Mouse (Mus musculus) megakaryocyte, embryonic 14.5 days (primary cell): ENCODE measurements at regions not wholly inside any gene's neighbourhood (a gene's known extent, or its start where the extent isn't known, plus 50 kb on each side); places are given as distances from the start of the nearest gene placed in this dataset.

Experiments
- H3K27me3 ChIP-seq: replicated peaks from 2 replicates; pipeline ENCODE3; 2012; ENCODE audit warnings: inconsistent platforms
- H3K36me3 ChIP-seq: replicated peaks from 2 replicates; pipeline ENCODE3; 2012; ENCODE audit warnings: low read length, inconsistent platforms, mixed read lengths
- H3K4me1 ChIP-seq: 2 replicates; pipeline ENCODE4 v1.6.1; 2012; ENCODE audit warnings: inconsistent platforms
- H3K4me3 ChIP-seq: replicated peaks from 2 replicates; pipeline ENCODE3; 2012; ENCODE audit warnings: moderate library complexity, mild to moderate bottlenecking, inconsistent platforms
- H3K9me3 ChIP-seq: 2 replicates; pipeline ENCODE4 v1.6.1; 2012; ENCODE audit warnings: inconsistent platforms
- FLI1 ChIP-seq: IDR thresholded peaks from 2 replicates; pipeline ENCODE4 v1.6.1; 2012; ENCODE audit warnings: low read length, inconsistent platforms, mixed read lengths
- GATA1 ChIP-seq: IDR thresholded peaks from 3 replicates; pipeline ENCODE4 v1.6.1; 2012; ENCODE audit warnings: mixed read lengths, low read length, inconsistent platforms, borderline replicate concordance

DNA sequence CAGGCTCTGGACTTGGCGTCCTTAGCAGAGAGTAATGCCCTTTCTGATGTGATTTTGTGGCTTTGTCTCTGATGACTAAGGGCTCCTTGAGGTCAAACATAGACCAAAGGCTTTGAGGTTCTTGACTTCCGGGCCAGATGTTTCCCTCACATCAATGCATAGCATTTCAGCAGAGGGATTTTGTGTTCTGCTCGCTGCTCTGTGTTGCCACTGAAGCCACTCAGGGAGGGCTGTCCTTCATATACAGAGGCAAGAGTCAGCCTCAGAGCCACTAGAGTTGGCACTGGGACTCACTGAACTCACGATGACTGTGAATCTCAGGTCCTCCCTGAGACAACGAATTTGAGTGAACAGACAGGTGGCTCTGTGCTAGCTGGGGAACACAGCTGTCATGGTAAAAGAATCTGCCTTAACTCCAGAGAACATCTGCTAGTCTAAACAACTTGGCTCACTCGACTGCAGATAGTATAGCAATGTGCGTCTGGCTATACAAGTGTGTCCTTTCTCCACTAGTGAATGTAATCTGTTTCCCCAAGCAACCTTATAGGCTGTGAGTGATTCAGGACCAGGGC lies 74.3 kb downstream of the Gp2 start:
- no peak for TF ChIP-seq GATA1
- TF ChIP-seq FLI1 = no peak
- H3K9me3 ChIP-seq = peaks cover 17% of the 10 kb centered on the region; the same call in 1 of the 2 replicates
- H3K27me3 ChIP-seq = no peaks in the 10 kb centered on the region
- H3K4me1 ChIP-seq = no peaks in the 10 kb centered on the region
- H3K4me3 ChIP-seq = no peak overlapping the region
- H3K36me3 ChIP-seq = no peaks in the 10 kb centered on the region

GRCm38 (mm10) chr7:119379935-119380334 lies 79.2 kb downstream of the Gp2 start:
- peaks cover 25% of the 10 kb centered on the region for H3K9me3 ChIP-seq
- H3K36me3 ChIP-seq = no peaks in the 10 kb centered on the region
- H3K27me3 ChIP-seq = no peaks in the 10 kb centered on the region
- H3K4me3 ChIP-seq = no peak overlapping the region
- no peaks in the 10 kb centered on the region for H3K4me1 ChIP-seq
- TF ChIP-seq FLI1 (no peak), GATA1 (no peak)

GRCm38 (mm10) chr7:119364268-119364596 lies 94.9 kb downstream of the Gp2 start:
- TF ChIP-seq GATA1 = no peak
- no peak for TF ChIP-seq FLI1
- Histone ChIP-seq H3K36me3 (no peaks in the 10 kb centered on the region), H3K4me1 (no peaks in the 10 kb centered on the region), H3K9me3 (no peaks in the 10 kb centered on the region), H3K27me3 (no peaks in the 10 kb centered on the region), H3K4me3 (no peak overlapping the region)

- no peak overlapping the region for H3K4me3 ChIP-seq
- H3K9me3 ChIP-seq = 0 out of 2 replicates have a peak, but pooled peaks cover 2% of the 10 kb centered on the region
- no peaks in the 10 kb centered on the region for H3K27me3 ChIP-seq
- no peaks in the 10 kb centered on the region for H3K4me1 ChIP-seq
- no peak for TF ChIP-seq FLI1
- no peak for TF ChIP-seq GATA1
- no peaks in the 10 kb centered on the region for H3K36me3 ChIP-seq
Measured at GRCm38 (mm10) chr7:119363552-119364267, 95.4 kb downstream of the Gp2 start.

- TF ChIP-seq GATA1 = no peak
- TF ChIP-seq FLI1 = no peak
- H3K36me3 ChIP-seq = no peaks in the 10 kb centered on the region
- H3K4me1 ChIP-seq = no peaks in the 10 kb centered on the region
- H3K9me3 ChIP-seq = peaks cover 6% of the 10 kb centered on the region; the same call in 1 of the 2 replicates
- no peaks in the 10 kb centered on the region for H3K27me3 ChIP-seq
- H3K4me3 ChIP-seq = no peak overlapping the region
Measured at GRCm38 (mm10) chr7:119357338-119357737, 101.7 kb downstream of the Gp2 start.

- no peaks in the 10 kb centered on the region for H3K4me1 ChIP-seq
- H3K4me3 ChIP-seq = no peak overlapping the region
- H3K36me3 ChIP-seq = no peaks in the 10 kb centered on the region
- H3K27me3 ChIP-seq = no peaks in the 10 kb centered on the region
- H3K9me3 ChIP-seq = peaks cover 6% of the 10 kb centered on the region; the same call in 1 of the 2 replicates
- TF ChIP-seq FLI1 = no peak
- TF ChIP-seq GATA1 = no peak
Measured at GRCm38 (mm10) chr7:119356251-119356650, 102.8 kb downstream of the Gp2 start.

DNA sequence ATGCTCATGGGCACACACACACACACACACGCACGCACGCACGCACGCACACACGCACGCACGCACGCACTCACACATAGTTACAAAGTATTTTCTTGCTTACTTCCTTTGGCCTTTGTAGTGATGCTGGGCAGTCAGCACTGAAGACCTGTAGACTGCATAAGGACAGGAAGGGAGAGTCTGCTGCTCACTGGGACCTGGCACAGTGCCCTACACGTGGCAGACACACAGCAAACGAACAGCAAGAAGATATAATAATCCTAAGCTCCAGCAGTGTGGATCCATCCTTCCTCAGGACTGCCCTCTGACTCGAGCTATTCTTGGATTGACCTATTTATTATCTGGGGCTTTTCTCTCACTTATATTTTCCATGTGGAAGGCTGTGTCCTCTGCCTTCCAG lies 106.5 kb downstream of the Gp2 start:
- Histone ChIP-seq H3K36me3 (no peaks in the 10 kb centered on the region), H3K4me3 (no peak overlapping the region), H3K9me3 (peaks cover 3% of the 10 kb centered on the region; the same call in 1 of the 2 replicates), H3K27me3 (no peaks in the 10 kb centered on the region), H3K4me1 (no peaks in the 10 kb centered on the region)
- TF ChIP-seq FLI1 (no peak), GATA1 (no peak)

DNA sequence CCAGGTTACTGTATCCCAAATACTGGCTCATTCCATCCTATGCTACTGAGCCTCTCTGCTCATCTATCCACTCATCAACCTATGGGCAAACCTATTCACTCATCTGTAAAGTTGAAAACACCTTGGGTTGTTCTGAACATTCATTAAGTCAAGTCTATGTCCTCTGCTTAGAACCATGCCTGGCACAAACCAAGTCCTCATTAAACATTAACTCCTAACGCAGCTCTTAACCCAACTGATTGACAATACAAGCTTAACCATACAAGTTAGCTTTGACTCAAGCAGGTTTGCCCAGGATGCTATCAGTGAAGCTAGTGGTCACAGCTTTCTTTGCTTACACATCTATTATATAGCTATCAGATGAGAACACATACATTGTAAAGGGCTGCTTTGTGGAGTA lies 108.4 kb downstream of the Gp2 start:
- no peaks in the 10 kb centered on the region for H3K27me3 ChIP-seq
- H3K36me3 ChIP-seq = no peaks in the 10 kb centered on the region
- no peak for TF ChIP-seq GATA1
- TF ChIP-seq FLI1 = no peak
- H3K4me1 ChIP-seq = no peaks in the 10 kb centered on the region
- peaks cover 3% of the 10 kb centered on the region; the same call in 1 of the 2 replicates for H3K9me3 ChIP-seq
- no peak overlapping the region for H3K4me3 ChIP-seq

GRCm38 (mm10) chr7:119343380-119343779 lies 115.7 kb downstream of the Gp2 start:
- Histone ChIP-seq H3K36me3 (no peaks in the 10 kb centered on the region), H3K4me3 (peak overlapping the region; percentile 23), H3K9me3 (0 out of 2 replicates have a peak, but pooled peaks cover 4% of the 10 kb centered on the region), H3K27me3 (no peaks in the 10 kb centered on the region), H3K4me1 (no peaks in the 10 kb centered on the region)
- TF ChIP-seq FLI1 (no peak), GATA1 (no peak)

DNA sequence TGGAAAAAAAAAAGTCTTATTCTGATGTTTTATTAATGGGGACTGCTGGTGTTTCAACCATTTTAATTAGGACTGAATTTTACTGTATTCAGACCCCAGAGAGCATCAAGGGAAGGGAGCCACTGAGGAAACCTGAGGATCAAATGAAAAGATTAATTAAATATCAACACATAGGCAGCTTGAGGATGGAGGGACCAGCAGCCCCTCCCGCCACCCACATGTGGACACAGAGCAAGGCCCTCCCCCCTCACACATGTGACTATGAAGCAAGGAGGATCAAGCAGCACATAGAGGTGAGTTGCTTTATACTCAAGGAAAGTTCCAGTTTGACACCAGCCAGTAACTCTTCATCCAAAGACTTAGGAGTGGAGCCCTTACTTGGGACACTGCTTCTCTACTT lies 126.0 kb downstream of the Gp2 start:
- no peak overlapping the region for H3K4me3 ChIP-seq
- no peaks in the 10 kb centered on the region for H3K27me3 ChIP-seq
- no peaks in the 10 kb centered on the region for H3K4me1 ChIP-seq
- TF ChIP-seq FLI1 (no peak), GATA1 (no peak)
- no peaks in the 10 kb centered on the region for H3K36me3 ChIP-seq
- no peaks in the 10 kb centered on the region; the same call in 1 of the 2 replicates for H3K9me3 ChIP-seq
